Mouse (Mus musculus): ENCODE results near the gene Phf2. TPM values are rescaled to one million over a fixed set of nuclear protein-coding genes. Genes with fewer than 3 reads are reported as not detected.
A peak's percentile ranks its signal among the peaks of the same experiment; 100 is the strongest.

The Phf2 gene
- polyA plus RNA-seq (2012; rRNA removed) = 7.0 and 9.5 TPM in 2 replicates

DNA sequence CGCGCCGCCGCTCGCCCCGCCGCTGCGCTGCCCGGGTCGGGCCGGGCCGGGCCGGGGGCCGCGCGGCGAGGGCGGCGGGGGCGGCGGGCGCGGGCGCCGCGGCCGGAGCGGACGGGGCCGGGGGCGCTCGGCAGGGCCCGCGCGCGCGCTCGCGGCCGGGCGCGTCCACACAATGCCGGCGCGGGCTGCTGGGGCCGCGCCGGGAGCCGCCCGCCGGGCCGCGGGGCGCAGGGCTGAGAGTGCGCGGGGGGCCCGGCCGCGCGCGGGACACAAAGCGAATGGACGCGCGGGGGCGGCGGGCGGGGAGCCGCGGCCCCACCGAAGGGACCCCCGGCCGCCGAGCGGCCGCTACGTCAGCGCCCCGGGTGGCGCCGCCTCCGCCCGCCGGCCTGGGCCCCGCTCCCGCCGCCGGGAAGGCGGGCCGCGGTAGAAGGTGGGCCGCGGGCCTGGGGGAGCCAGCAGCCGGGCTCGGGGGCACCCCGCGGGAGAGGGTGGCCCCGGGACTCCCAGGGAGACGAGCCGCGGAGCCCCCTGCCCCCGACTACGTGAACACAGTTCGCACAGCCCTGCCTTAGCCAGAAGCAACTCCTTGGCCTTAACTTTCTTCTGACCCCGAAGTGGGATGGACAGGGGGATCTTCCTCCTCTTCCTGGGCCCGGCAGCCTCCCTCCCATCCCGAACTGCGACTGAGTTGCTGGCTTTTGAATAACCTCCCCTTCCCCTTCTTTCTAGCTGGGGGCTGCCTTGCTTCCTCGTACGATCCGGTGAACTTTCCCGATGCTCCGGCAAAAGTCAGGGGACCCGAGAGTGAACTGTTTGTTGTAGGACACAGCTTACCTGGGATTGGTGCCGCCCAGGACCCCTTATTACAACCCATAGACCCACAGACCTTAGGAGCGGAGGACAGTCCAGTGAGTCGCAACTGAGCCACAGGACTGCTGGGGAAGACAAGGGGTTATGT, at the start of gene Phf2:
Gene Phf2 (minus strand): TSS at position 349 of the 961 bp plus-strand sequence.
- 8% methylated on average over 116 of the region's 117 CpGs for WGBS
- DNase-seq (ENCODE audit: low read depth, low spot score) = no peak

DNA sequence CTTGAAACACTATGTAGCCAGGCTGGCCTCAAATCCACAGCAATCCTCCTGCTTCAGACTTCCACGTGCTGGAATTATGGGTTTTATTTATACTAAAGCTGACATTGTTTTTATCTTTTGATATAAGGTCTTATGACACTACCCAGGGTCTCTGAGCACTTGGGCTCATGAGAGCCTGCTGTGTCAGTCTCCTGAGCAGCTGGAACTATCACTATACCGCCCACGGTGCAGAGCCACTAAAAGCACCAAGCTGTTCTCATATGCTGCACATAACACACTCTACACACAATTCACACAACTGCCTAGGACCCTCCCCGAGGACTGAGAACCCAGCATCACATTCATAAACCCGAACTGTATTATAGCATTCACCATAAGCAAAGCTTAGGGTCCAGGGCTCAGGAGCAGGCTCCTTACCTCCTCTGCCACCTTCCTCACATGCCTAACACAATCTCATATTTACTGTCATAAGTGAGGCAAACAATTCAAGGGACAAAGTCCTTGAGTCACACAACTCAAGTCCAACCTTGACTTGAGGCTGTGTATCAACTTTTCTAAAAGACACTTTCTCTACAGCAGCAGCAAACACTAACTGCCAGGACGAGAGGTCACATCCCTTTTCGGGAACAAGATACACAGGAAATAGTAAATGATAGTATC, 49.0 kb upstream of the Phf2 start:
- 57% methylated on average over 7 of the region's 7 CpGs for WGBS
- DNase-seq (ENCODE audit: low read depth, low spot score) = no peak

- no peak for DNase-seq (ENCODE audit: low read depth, low spot score)
- WGBS = 98% methylated on average over 3 of the region's 3 CpGs
Observed at GRCm38 (mm10) chr13:48917113-48917599, 46.2 kb upstream of the Phf2 start.

DNA sequence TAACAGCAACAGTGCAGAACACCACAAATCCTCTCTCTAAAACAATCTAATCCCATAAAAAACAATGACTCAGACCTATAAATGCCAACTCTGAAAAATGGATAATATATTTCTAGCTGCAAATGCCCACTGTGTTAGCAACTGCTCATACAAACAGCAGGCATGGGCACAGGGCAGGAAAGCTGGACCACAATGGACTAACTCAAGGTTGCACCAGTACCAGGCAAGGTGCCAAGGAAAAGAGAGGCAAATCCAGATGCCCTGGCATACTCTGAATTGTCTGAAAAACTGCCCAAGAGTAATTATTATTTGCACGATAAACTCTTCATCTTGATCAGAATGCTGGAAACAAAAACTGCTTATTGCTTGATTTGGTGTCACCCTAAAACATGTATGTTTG, 42.8 kb upstream of the Phf2 start:
- WGBS = 41% methylated on average over 1 of the region's 1 CpGs
- DNase-seq (ENCODE audit: low read depth, low spot score) = no peak

- 82% methylated on average over 3 of the region's 3 CpGs for WGBS
- DNase-seq (ENCODE audit: low read depth, low spot score) = no peak
Observed at GRCm38 (mm10) chr13:48913141-48913540, 42.2 kb upstream of the Phf2 start.

GRCm38 (mm10) chr13:48911426-48911825, 40.5 kb upstream of the Phf2 start:
- DNase-seq (ENCODE audit: low read depth, low spot score) = no peak
- WGBS = 69% methylated on average over 7 of the region's 7 CpGs

DNA sequence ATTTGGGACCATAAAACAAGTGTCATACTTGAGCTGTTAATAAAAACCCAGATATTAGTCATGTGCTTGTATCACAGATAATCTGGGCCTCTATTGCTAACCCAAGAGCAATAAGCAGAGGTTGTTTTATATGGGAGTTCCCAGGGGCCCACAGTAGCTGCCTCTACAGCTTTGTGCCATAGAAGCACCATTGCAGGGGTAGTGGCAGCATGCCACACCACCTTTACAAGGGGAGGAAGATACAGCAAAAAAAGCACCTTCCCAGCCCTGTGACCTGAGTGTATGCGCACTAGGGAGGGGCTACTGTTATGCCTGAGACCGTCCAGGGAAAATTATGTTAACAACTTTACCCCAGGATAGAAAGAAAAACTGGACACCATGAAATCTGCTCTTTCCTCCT, 34.5 kb upstream of the Phf2 start:
- DNase-seq (ENCODE audit: low read depth, low spot score) = no peak
- 91% methylated on average over 2 of the region's 2 CpGs for WGBS

DNA sequence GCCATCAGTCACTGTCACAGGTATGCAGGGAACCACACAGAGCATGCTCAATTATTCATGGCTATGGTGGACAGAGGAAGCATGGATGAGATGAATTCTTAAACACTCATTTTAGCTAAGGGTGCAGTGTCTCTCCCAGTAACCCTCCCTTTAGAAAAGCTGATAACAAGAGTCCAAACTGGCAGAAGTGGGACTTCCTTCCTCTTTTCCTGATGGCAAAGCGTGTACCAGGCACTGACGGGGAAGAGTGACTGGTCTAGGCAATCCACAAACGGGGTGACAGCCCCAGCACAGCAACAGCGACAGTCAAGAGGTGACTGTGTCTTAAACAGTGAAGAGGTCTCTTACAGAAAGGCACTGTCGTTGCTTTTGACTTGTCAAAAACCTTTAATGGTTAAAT, 24.5 kb upstream of the Phf2 start:
- no peak for DNase-seq (ENCODE audit: low read depth, low spot score)
- WGBS = 82% methylated on average over 5 of the region's 5 CpGs

GRCm38 (mm10) chr13:48890260-48890960, 19.5 kb upstream of the Phf2 start:
- peak; percentile 54 for DNase-seq (ENCODE audit: low read depth, low spot score)
- 42% methylated on average over 4 of the region's 4 CpGs for WGBS

DNA sequence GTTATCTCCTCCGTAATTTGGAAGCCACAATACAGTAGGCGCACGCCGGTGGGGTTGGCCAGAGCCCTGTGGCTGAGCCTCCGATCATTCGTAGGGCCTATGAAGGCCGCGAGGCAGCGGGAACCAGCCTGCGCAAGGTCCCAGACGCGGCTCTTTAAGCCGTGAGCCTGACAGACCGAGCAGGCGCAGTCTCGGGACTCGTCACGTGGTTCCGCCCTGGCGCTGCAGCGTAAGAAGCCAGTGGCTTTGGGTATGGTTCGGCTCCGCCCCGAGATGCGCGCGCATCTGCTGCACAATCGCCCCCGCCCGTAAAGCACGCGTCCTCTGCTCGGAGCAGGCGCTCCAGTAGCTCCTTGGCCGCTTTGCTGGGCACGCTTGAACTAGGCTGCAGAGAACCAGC, 7.6 kb upstream of the Phf2 start:
- peak; percentile 92 for DNase-seq (ENCODE audit: low read depth, low spot score)
- under 1% methylated on average over 36 of the region's 36 CpGs for WGBS

DNA sequence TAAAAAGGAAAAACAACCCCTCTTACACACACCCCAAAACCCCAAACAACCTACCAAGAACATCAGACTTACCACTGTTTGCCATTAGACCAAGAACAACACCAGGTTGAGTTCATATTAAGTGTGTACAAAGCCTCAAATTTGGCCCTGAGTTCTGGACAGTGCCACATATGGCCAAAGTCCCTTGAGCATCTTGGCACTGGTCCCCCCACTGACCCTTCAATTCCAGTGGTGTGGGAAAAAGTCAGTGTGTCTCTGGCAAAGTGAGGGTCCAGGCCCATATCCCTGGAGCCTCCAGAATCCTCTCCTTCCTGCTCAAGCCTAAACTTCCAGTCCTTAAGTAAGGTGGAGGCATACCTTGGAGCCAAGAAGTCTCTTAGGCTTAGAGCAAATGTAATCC, 6.9 kb upstream of the Phf2 start:
- DNase-seq (ENCODE audit: low read depth, low spot score) = no peak

DNA sequence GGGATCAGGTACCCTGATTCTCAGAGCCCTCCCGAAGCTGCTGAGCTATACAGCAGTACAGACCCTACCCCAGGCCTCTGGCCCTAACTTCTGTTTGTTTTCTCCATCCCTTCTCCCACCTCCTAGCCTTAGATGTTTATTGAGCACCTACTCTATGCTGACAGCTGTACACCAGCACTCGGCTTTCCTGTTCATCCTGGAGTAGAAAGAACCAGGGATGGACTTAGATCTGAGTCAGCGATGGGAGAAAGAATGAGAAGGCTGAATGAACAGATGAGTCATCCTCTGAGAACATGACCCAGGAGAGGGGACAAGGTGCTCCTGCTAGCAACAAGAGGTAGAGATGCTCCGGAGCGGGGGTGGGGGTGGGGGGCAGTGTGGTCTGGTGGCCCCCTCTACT, 1.8 kb upstream of the Phf2 start:
- 51% methylated on average over 5 of the region's 5 CpGs for WGBS
- DNase-seq (ENCODE audit: low read depth, low spot score) = no peak

- no peak for DNase-seq (ENCODE audit: low read depth, low spot score)
- WGBS = 45% methylated on average over 7 of the region's 7 CpGs
Observed at GRCm38 (mm10) chr13:48871887-48872606, 1.1 kb upstream of the Phf2 start.

GRCm38 (mm10) chr13:48869950-48870770, 759 bp downstream of the Phf2 start:
- WGBS = under 1% methylated on average over 96 of the region's 102 CpGs
- DNase-seq (ENCODE audit: low read depth, low spot score) = no peak

DNA sequence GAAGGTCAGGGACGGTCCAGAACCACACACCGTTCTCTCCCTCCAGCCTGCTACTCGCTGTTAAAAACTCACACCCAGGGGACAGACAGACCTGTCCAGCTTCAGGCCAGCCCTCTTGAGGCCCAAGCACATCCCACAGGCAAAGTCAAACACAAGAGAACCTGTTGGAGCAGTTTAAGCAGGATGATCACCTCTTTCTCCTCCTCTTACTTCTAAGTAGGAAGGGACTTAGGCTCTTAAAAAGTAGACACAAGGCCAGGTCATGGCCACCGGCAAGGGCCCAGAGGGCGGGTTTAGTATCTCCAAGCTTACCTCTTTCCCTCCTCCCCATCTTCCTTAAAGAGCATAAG, 1.3 kb downstream of the Phf2 start:
- peak; percentile 52 for DNase-seq (ENCODE audit: low read depth, low spot score)
- WGBS = 6% methylated on average over 5 of the region's 5 CpGs

- DNase-seq (ENCODE audit: low read depth, low spot score) = no peak
- WGBS = 31% methylated on average over 5 of the region's 5 CpGs
Observed at GRCm38 (mm10) chr13:48869088-48869487, 1.8 kb downstream of the Phf2 start.

DNA sequence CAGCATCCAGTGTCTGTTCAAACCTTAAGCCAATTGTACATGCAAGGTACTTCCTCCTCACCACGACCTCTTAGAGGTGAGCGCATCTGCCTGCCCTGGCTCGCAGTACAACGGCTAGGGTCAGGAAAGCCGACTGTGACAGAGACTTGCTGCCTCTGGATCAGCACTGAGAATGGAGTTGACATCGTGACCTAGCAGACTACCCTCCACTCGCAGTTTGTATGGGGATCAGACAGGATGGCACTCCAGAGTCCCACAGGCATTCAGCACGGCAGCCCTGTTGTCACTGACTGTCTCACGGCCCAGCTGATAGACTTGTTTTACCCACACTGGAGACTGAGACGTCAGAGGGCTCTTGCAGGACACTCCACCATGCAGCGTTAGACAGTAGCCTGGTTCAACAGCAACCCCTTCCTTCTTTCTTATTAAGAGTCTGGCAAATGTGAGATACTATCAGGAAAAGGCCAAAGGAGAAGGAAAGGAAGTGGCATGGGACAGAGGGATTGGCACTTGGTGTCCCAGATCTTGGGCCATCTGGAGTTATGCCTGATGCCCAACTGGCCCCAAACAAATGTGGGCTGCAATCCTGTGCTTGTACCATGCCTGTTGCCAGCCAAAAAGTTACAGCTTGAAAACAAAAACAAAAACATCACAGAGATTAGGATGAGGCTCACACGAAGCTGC, 6.1 kb downstream of the Phf2 start:
- no peak for DNase-seq (ENCODE audit: low read depth, low spot score)
- 72% methylated on average over 12 of the region's 12 CpGs for WGBS

- WGBS = 25% methylated on average over 9 of the region's 9 CpGs
- DNase-seq (ENCODE audit: low read depth, low spot score) = no peak
Observed at GRCm38 (mm10) chr13:48863556-48863955, 7.4 kb downstream of the Phf2 start.
